Mouse (Mus musculus) heart, adult 18-20 months (tissue): ENCODE results near the gene Olfm1. TPM values are rescaled to one million over a fixed set of nuclear protein-coding genes. Genes with fewer than 3 reads are reported as not detected.

Experiments
- total RNA-seq, 2 experiments: library from RNA; stranded (reverse); gene quantifications; 2 replicates each; pipeline ENCODE4 v1.2.3; 2021

Olfm1 gene
- total RNA-seq, 2 experiments from 2014 or later, result 9.4 to 10.3 TPM

Other genes with a start within 250 kb of the Olfm1 start
- not detected for gene Fcnb, start 108.1 kb upstream of the Olfm1 start, total RNA-seq